Mouse (Mus musculus) liver, embryonic 15.5 days (tissue): Measurements from ENCODE around the gene Gm13691. TPM values are rescaled to one million over a fixed set of nuclear protein-coding genes. Genes with fewer than 3 reads are reported as not detected.
A peak's percentile ranks its signal among the peaks of the same experiment; 100 is the strongest.
"Not testable (repeated sequence)": the region's sequence is repeated elsewhere in the genome, so short reads cannot be mapped to it uniquely, and the experiment has no call there.

Experiments used
- ATAC-seq: fragments of 200-750 bp; cut with Nextera tagmentation; 2 replicates; pipeline ENCODE4 v1.8.0; 2017; ENCODE audit warnings: moderate number of reproducible peaks, mild to moderate bottlenecking, moderate library complexity; ENCODE audit not compliant: insufficient read depth
- H3K27ac ChIP-seq: fragments of 300-500 bp; sonication (generic); replicated peaks from 2 replicates; pipeline ENCODE4 v1.5.1; 2015; ENCODE audit warnings: mild to moderate bottlenecking, inconsistent platforms
- H3K27me3 ChIP-seq: fragments of 300-500 bp; sonication (generic); 2 replicates; pipeline ENCODE4 v1.6.1; 2015; ENCODE audit warnings: mild to moderate bottlenecking, inconsistent platforms
- H3K36me3 ChIP-seq: fragments of 300-500 bp; sonication (generic); replicated peaks from 2 replicates; pipeline ENCODE4 v1.6.1; 2015; ENCODE audit warnings: moderate library complexity, mild to moderate bottlenecking, inconsistent platforms
- H3K4me1 ChIP-seq: fragments of 300-500 bp; sonication (generic); replicated peaks from 2 replicates; pipeline ENCODE4 v1.6.1; 2015; ENCODE audit warnings: inconsistent platforms
- H3K4me2 ChIP-seq: fragments of 300-500 bp; sonication (generic); 2 replicates; pipeline ENCODE4 v1.6.1; 2015; ENCODE audit warnings: moderate library complexity, mild to moderate bottlenecking, inconsistent platforms
- H3K4me3 ChIP-seq: fragments of 300-500 bp; sonication (generic); replicated peaks from 2 replicates; pipeline ENCODE4 v1.5.1; 2015; ENCODE audit warnings: mild to moderate bottlenecking, inconsistent platforms
- H3K9ac ChIP-seq: fragments of 300-500 bp; sonication (generic); 2 replicates; pipeline ENCODE4 v1.6.1; 2015; ENCODE audit warnings: moderate library complexity, mild to moderate bottlenecking, inconsistent platforms
- H3K9me3 ChIP-seq: fragments of 300-500 bp; sonication (generic); replicated peaks from 2 replicates; pipeline ENCODE4 v1.6.1; 2016; ENCODE audit warnings: inconsistent platforms
- WGBS: fragments of 180-500 bp; shearing (Covaris S2); methylation state at CpG from one replicate; pipeline ENCODE4 v1.1.7; 2015; ENCODE audit warnings: mixed read lengths; ENCODE audit not compliant: insufficient replicate concordance; 5-methylcytosine and 5-hydroxymethylcytosine counted together
- polyA plus RNA-seq: library from polyadenylated mRNA; unstranded; fragments of >200 nt; fragmentation: Nextera tagmentation; extraction: Ambion mirVana; gene quantifications from 2 replicates; pipeline ENCODE4 v1.2.1, GENCODE M21; 2015

Gene Gm13691
- polyA plus RNA-seq, 1 experiment from 2014 or later, result not detected

- H3K27ac ChIP-seq, H3K4me1 ChIP-seq, H3K4me3 ChIP-seq, H3K27me3 ChIP-seq, ATAC-seq, H3K9me3 ChIP-seq, H3K36me3 ChIP-seq, H3K9ac ChIP-seq, H3K4me2 ChIP-seq: not testable (repeated sequence)
- WGBS, result 45% methylated on average over 2 of the region's 3 CpGs
Observed at GRCm38 (mm10) chr2:83994526-83994925, 4.2 kb downstream of the Gm13691 start.

- H3K9ac ChIP-seq, result no peak overlapping the region
- ATAC-seq, result no peak
Observed at GRCm38 (mm10) chr2:84008913-84009312, 18.6 kb downstream of the Gm13691 start.

GRCm38 (mm10) chr2:84009818-84010217, 19.5 kb downstream of the Gm13691 start:
- no peaks in the 10 kb centered on the region for H3K27me3 ChIP-seq
- ATAC-seq, result no peak
- H3K27ac ChIP-seq, result no peak overlapping the region
- no peaks in the 10 kb centered on the region for H3K9me3 ChIP-seq
- H3K4me2 ChIP-seq, result no peak overlapping the region
- WGBS, result 16% methylated on average over 3 of the region's 3 CpGs
- no peak overlapping the region for H3K9ac ChIP-seq
- no peaks in the 10 kb centered on the region for H3K36me3 ChIP-seq
- no peak overlapping the region for H3K4me3 ChIP-seq
- H3K4me1 ChIP-seq, result 0 out of 2 replicates have a peak, but pooled peaks cover 7% of the 10 kb centered on the region

More at GRCm38 (mm10) chr2:84008913-84009312, 18.6 kb downstream of the Gm13691 start:
- Histone ChIP-seq H3K9me3 (no peaks in the 10 kb centered on the region), H3K4me1 (0 out of 2 replicates have a peak, but pooled peaks cover 7% of the 10 kb centered on the region), H3K4me3 (no peak overlapping the region), H3K36me3 (no peaks in the 10 kb centered on the region), H3K27me3 (no peaks in the 10 kb centered on the region), H3K27ac (no peak overlapping the region), H3K4me2 (no peak overlapping the region)
- 43% methylated on average over 1 of the region's 1 CpGs for whole genome bisulfite sequencing

GRCm38 (mm10) chr2:84014572-84014971, 24.2 kb downstream of the Gm13691 start:
- 54% methylated on average over 6 of the region's 6 CpGs for WGBS

GRCm38 (mm10) chr2:84016291-84016690, 25.9 kb downstream of the Gm13691 start:
- not testable (repeated sequence) for H3K9ac ChIP-seq, H3K27me3 ChIP-seq, H3K27ac ChIP-seq, H3K9me3 ChIP-seq, H3K4me3 ChIP-seq, H3K4me2 ChIP-seq, H3K36me3 ChIP-seq, ATAC-seq
- peaks cover 14% of the 10 kb centered on the region for H3K4me1 ChIP-seq
- WGBS, result 68% methylated on average over 5 of the region's 5 CpGs

More at GRCm38 (mm10) chr2:84014572-84014971, 24.2 kb downstream of the Gm13691 start:
- Histone ChIP-seq H3K9ac (no peak overlapping the region), H3K9me3 (no peaks in the 10 kb centered on the region), H3K4me2 (no peak overlapping the region), H3K27ac (no peak overlapping the region), H3K27me3 (no peaks in the 10 kb centered on the region), H3K4me1 (peaks cover 16% of the 10 kb centered on the region), H3K36me3 (no peaks in the 10 kb centered on the region), H3K4me3 (no peak overlapping the region)
- ATAC-seq, result no peak

- no peaks in the 10 kb centered on the region for H3K36me3 ChIP-seq
- no peak overlapping the region for H3K4me3 ChIP-seq
- H3K27ac ChIP-seq, result no peak overlapping the region
- no peak overlapping the region for H3K4me2 ChIP-seq
- H3K9me3 ChIP-seq, result no peaks in the 10 kb centered on the region
- H3K4me1 ChIP-seq, result peaks cover 14% of the 10 kb centered on the region
- ATAC-seq, result no peak
- 39% methylated on average over 3 of the region's 3 CpGs for WGBS
- no peaks in the 10 kb centered on the region for H3K27me3 ChIP-seq
- H3K9ac ChIP-seq, result no peak overlapping the region
Observed at GRCm38 (mm10) chr2:84018330-84018729, 28.0 kb downstream of the Gm13691 start.

GRCm38 (mm10) chr2:84019519-84020305, 29.4 kb downstream of the Gm13691 start:
- Histone ChIP-seq H3K27ac (0 out of 2 replicates have a peak overlapping the region, but pooled peaks have one; percentile 31), H3K27me3 (no peaks in the 10 kb centered on the region), H3K9me3 (no peaks in the 10 kb centered on the region), H3K4me2 (no peak overlapping the region), H3K9ac (no peak overlapping the region), H3K4me1 (peaks cover 14% of the 10 kb centered on the region), H3K36me3 (no peaks in the 10 kb centered on the region), H3K4me3 (no peak overlapping the region)
- ATAC-seq, result peak; percentile 73
- WGBS, result 17% methylated on average over 8 of the region's 8 CpGs

- Histone ChIP-seq H3K4me1 (peaks cover 14% of the 10 kb centered on the region), H3K9me3 (no peaks in the 10 kb centered on the region), H3K4me2 (no peak overlapping the region), H3K9ac (no peak overlapping the region), H3K4me3 (no peak overlapping the region), H3K27me3 (no peaks in the 10 kb centered on the region), H3K27ac (no peak overlapping the region), H3K36me3 (no peaks in the 10 kb centered on the region)
- no peak for ATAC-seq
- WGBS, result 35% methylated on average over 2 of the region's 2 CpGs
Observed at GRCm38 (mm10) chr2:84021930-84022329, 31.6 kb downstream of the Gm13691 start.

- H3K9me3 ChIP-seq, result no peaks in the 10 kb centered on the region
- no peak for ATAC-seq
- no peak overlapping the region for H3K4me2 ChIP-seq
- no peak overlapping the region for H3K9ac ChIP-seq
- H3K4me3 ChIP-seq, result no peak overlapping the region
- WGBS, result 79% methylated on average over 2 of the region's 2 CpGs
- H3K27ac ChIP-seq, result no peak overlapping the region
- H3K27me3 ChIP-seq, result no peaks in the 10 kb centered on the region
- peaks cover 13% of the 10 kb centered on the region for H3K4me1 ChIP-seq
- no peaks in the 10 kb centered on the region for H3K36me3 ChIP-seq
Observed at GRCm38 (mm10) chr2:84022905-84023304, 32.6 kb downstream of the Gm13691 start.

- no peak overlapping the region for H3K9ac ChIP-seq
- H3K4me3 ChIP-seq, result no peak overlapping the region
- no peaks in the 10 kb centered on the region for H3K9me3 ChIP-seq
- H3K36me3 ChIP-seq, result no peaks in the 10 kb centered on the region
- H3K27ac ChIP-seq, result no peak overlapping the region
- 67% methylated on average over 2 of the region's 2 CpGs for WGBS
- ATAC-seq, result no peak
- peaks cover 8% of the 10 kb centered on the region for H3K4me1 ChIP-seq
- no peaks in the 10 kb centered on the region for H3K27me3 ChIP-seq
- H3K4me2 ChIP-seq, result no peak overlapping the region
Observed at GRCm38 (mm10) chr2:84023319-84023718, 33.0 kb downstream of the Gm13691 start.

- Histone ChIP-seq H3K4me2 (no peak overlapping the region), H3K9ac (no peak overlapping the region), H3K9me3 (no peaks in the 10 kb centered on the region), H3K27me3 (no peaks in the 10 kb centered on the region), H3K4me1 (no peaks in the 10 kb centered on the region), H3K36me3 (no peaks in the 10 kb centered on the region), H3K4me3 (no peak overlapping the region), H3K27ac (no peak overlapping the region)
- 65% methylated on average over 4 of the region's 4 CpGs for WGBS
- no peak for ATAC-seq
Observed at GRCm38 (mm10) chr2:84025217-84025616, 34.9 kb downstream of the Gm13691 start.
